Mouse (Mus musculus) olfactory bulb, adult 2 months (tissue): Measurements from ENCODE around the gene Supt4a. TPM values are rescaled to one million over a fixed set of nuclear protein-coding genes. Genes with fewer than 3 reads are reported as not detected.

Source experiments
- H3K27ac ChIP-seq: fragments of 200-500 bp; 2 replicates; pipeline ENCODE4 v1.5.1; 2012; ENCODE audit warnings: low read depth, low read length; ENCODE audit not compliant: insufficient read depth
- H3K4me1 ChIP-seq: fragments of 200-500 bp; 2 replicates; pipeline ENCODE4 v1.6.1; 2012; ENCODE audit warnings: low read length; ENCODE audit not compliant: control insufficient read depth, insufficient read depth
- H3K4me3 ChIP-seq: fragments of 200-500 bp; 2 replicates; pipeline ENCODE4 v1.5.1; 2012; ENCODE audit warnings: mild to moderate bottlenecking, low read depth, low read length, moderate library complexity; ENCODE audit not compliant: insufficient read depth
- CTCF ChIP-seq: fragments of 200-500 bp; IDR thresholded peaks from 2 replicates; pipeline ENCODE4 v1.5.1; 2012; ENCODE audit warnings: low read depth, mild to moderate bottlenecking, low read length, moderate library complexity; ENCODE audit not compliant: insufficient read depth
- POLR2A ChIP-seq: fragments of 200-500 bp; IDR thresholded peaks from 2 replicates; pipeline ENCODE4 v1.6.1; 2012; ENCODE audit warnings: mild to moderate bottlenecking, low read depth, low read length, moderate library complexity; ENCODE audit not compliant: insufficient read depth
- WGBS: fragments of 180-500 bp; shearing (Covaris S2); methylation state at CpG from one replicate; pipeline ENCODE4 v1.1.7; 2018; 5-methylcytosine and 5-hydroxymethylcytosine counted together
- polyA plus RNA-seq: library from polyadenylated mRNA; stranded (reverse); fragments of >200 nt; gene quantifications from 2 replicates; pipeline ENCODE4 v1.2.4, GENCODE M21; 2012; ENCODE audit warnings: low replicate concordance; ENCODE audit not compliant: missing spikeins, insufficient read depth, insufficient read length

Supt4a gene
- polyA plus RNA-seq, 1 experiment = not detected

GRCm38 (mm10) chr11:87760301-87761081, 23.1 kb downstream of the Supt4a start, which contains the start of gene Tspoap1:
Gene Tspoap1 (plus strand): TSS chr11:87760541.
- 2% methylated on average over 23 of the region's 23 CpGs for WGBS
- TF ChIP-seq POLR2A = peak; percentile 75
- TF ChIP-seq CTCF = no peak
- peak within 1 kb of the TSS; percentile 90 for H3K27ac ChIP-seq
- peak within 1 kb of the TSS; percentile 63 for H3K4me3 ChIP-seq
- peaks cover 9% of the 10 kb centered on the region for H3K4me1 ChIP-seq

DNA sequence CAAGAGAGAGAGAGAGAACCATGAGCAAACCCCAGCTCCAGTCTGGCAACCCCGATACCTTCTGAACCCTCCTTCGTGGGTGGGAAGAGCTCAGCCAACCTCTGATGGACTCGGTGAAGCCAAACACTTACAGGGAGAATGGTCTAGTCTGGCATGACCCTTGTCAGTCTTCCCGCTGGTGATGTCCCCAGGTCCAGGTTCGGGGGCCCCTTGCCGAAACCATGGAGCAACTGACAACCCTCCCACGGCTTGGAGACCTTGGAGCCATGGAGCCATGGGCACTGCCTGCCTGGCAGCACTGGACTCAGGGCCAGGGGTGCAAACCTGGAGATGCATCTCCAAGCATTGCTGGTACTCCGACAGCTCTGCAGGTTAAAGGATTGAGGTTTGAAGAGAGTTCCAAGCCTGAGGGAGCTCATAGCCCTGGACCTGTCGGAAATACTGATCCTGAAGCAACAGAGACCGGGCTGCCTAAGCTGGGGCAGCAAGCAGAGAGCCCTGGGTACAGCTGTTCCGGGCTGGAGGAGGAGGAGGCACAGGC, 23.9 kb downstream of the Supt4a start:
- TF ChIP-seq POLR2A = no peak
- no peak for TF ChIP-seq CTCF
- Histone ChIP-seq H3K4me1 (peaks cover 16% of the 10 kb centered on the region), H3K4me3 (peak overlapping the region; percentile 63), H3K27ac (peak overlapping the region; percentile 90)
- WGBS = 31% methylated on average over 11 of the region's 11 CpGs

- Histone ChIP-seq H3K4me1 (peaks cover 21% of the 10 kb centered on the region), H3K27ac (peak overlapping the region; percentile 90), H3K4me3 (peak overlapping the region; percentile 63)
- WGBS = 36% methylated on average over 14 of the region's 14 CpGs
- TF ChIP-seq CTCF = no peak
- no peak for TF ChIP-seq POLR2A
These were observed 24.7 kb downstream of the Supt4a start for GRCm38 (mm10) chr11:87761806-87762701.

- TF ChIP-seq CTCF = no peak
- no peak for TF ChIP-seq POLR2A
- Histone ChIP-seq H3K4me3 (peak overlapping the region; percentile 63), H3K4me1 (peaks cover 21% of the 10 kb centered on the region), H3K27ac (peak overlapping the region; percentile 90)
- WGBS = 19% methylated on average over 12 of the region's 12 CpGs
These were observed 25.5 kb downstream of the Supt4a start for GRCm38 (mm10) chr11:87762702-87763385.

- WGBS = under 1% methylated on average over 17 of the region's 17 CpGs
- H3K4me1 ChIP-seq = peaks cover 21% of the 10 kb centered on the region
- TF ChIP-seq CTCF (peak; percentile 14; the same call in 1 of the 2 replicates), POLR2A (0 out of 2 replicates have a peak, but pooled peaks have one; percentile 17)
- peak overlapping the region; percentile 63 for H3K4me3 ChIP-seq
- H3K27ac ChIP-seq = peak overlapping the region; percentile 90
These were observed 26.2 kb downstream of the Supt4a start for GRCm38 (mm10) chr11:87763511-87763987.

DNA sequence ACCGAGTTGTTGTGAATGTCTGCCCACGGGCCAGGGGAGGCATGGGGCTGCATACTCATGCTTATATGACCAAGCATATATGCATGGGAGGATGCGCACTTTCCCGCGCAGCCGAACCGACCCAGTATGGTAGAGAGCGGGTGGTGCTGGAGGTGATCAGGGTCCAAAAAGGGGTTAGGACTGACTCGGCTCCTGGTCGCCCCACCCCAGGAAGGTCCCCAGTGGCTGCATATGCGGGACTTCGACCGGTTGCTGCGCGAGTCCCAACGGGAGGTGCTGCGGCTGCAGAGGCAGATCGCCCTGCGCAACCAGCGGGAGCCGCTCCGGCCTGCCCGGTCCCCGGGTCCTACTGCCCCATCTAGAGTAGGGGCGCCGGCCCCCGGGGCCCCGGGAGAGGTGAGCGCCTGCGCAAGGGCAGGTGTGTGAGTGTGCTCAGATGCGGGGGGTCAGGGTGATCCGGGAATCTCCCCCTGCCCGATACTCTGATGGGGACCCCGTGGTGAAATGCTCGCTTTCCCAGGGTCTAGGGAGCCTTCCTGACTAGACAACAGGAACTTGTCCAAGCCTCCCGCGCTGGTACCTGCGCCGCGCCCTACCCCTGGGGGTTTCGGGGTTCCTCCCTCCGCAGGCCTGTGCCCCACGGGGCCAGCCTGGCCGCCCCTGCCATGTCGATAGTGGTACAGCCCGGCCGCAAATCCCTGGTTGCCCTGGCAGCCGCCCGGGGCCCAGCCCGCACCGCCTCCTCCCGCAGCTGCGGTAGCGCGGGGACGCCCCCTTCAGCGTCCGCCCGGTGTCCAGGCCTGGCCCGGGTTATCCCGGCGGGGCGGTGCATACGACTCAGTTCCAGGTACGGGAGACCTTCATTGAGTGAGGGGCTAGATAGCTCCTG, 26.9 kb downstream of the Supt4a start:
- WGBS = under 1% methylated on average over 65 of the region's 65 CpGs
- peak overlapping the region; percentile 63 for H3K4me3 ChIP-seq
- TF ChIP-seq CTCF (no peak), POLR2A (peak; percentile 29; the same call in 1 of the 2 replicates)
- H3K4me1 ChIP-seq = peaks cover 21% of the 10 kb centered on the region
- H3K27ac ChIP-seq = peak overlapping the region; percentile 90

GRCm38 (mm10) chr11:87768745-87769144, 31.4 kb downstream of the Supt4a start:
- no peak for TF ChIP-seq CTCF
- Histone ChIP-seq H3K4me1 (peaks cover 19% of the 10 kb centered on the region), H3K4me3 (no peak overlapping the region), H3K27ac (no peak overlapping the region)
- 85% methylated on average over 4 of the region's 4 CpGs for WGBS
